24 mouse cellular contexts compared by ENCODE assay signal in genomic region chr2:44509101-44509500, GRCm38 (mm10).
A peak's percentile ranks its signal among the peaks of the same experiment; 100 is the strongest.
DNase-seq lines count a peak whose midpoint lies in the region; ATAC-seq lines count a peak whose summit lies in the region.
"Had no signal": no experiment of that assay in that cellular context is flagged by ENCODE, and none has a peak within 500 bp of the region (broad histone marks: within the 10 kb centered on the region; RNA-seq: fewer than 3 reads in every experiment).

No protein-coding gene starts in this region.

- no peak overlapping the region for H3K27ac ChIP-seq in heart, embryonic 11.5 days (ENCODE audit: low read depth, low read length)
- H3K27ac ChIP-seq: embryonic facial prominence, embryonic 13.5 days; forebrain, embryonic 12.5 days; hindbrain, embryonic 14.5 days; limb, embryonic 12.5 days; midbrain, embryonic 10.5 days; neural tube, embryonic 15.5 days had no signal

- H3K9me3 ChIP-seq in heart, embryonic 11.5 days (replicated peaks; ENCODE audit: control insufficient read depth, low read length), result no peaks in the 10 kb centered on the region
- H3K9me3 ChIP-seq: forebrain, embryonic 12.5 days; midbrain, embryonic 10.5 days; neural tube, embryonic 15.5 days had no signal

- H3K4me2 ChIP-seq in heart, embryonic 11.5 days, result no peak overlapping the region
- H3K4me2 ChIP-seq: embryonic facial prominence, embryonic 13.5 days; forebrain, embryonic 12.5 days; hindbrain, embryonic 14.5 days; limb, embryonic 12.5 days; liver, embryonic 11.5 days; neural tube, embryonic 15.5 days had no signal

- peak; percentile 36 to 42 for DNase-seq in cerebellum, postnatal 10 days
- peak; percentile 12 for DNase-seq in heart, adult 8-10 months (ENCODE audit: low spot score)
- peak; percentile 71 for DNase-seq in ovary, adult 18-20 months (ENCODE audit: low spot score)
- no peak for DNase-seq in ovary, postnatal 10 days (ENCODE audit: low spot score)
- no peak for DNase-seq in MN1 (ENCODE audit: low spot score)
- no peak for DNase-seq in lung, postnatal 14 days
- DNase-seq: embryo, embryonic 11 days; kidney, adult 8-10 months; kidney, postnatal 14 days; liver, postnatal 0 days; retina, postnatal 1 day; right cerebral cortex, postnatal 25 days; spleen, adult 18-20 months had no signal

- H3K9ac ChIP-seq in heart, embryonic 11.5 days (ENCODE audit: low read depth, low read length), result no peak overlapping the region
- H3K9ac ChIP-seq: embryonic facial prominence, embryonic 13.5 days; forebrain, embryonic 12.5 days; hindbrain, embryonic 14.5 days; limb, embryonic 12.5 days; liver, postnatal 0 days; neural tube, embryonic 15.5 days had no signal

- no peak for ATAC-seq in cerebellum, adult (ENCODE audit: insufficient number of reproducible peaks, low FRiP score, low TSS enrichment)
- no peak for ATAC-seq in heart, embryonic 11.5 days (replicated peaks; ENCODE audit: insufficient number of reproducible peaks, low FRiP score, low TSS enrichment)
- ATAC-seq: liver, postnatal 0 days; lung, postnatal 0 days had no signal

- 79% methylated on average over 4 of the region's 4 CpGs for whole genome bisulfite sequencing in heart, embryonic 11.5 days (ENCODE audit: insufficient replicate concordance)

- no peaks in the 10 kb centered on the region for H3K4me1 ChIP-seq in heart, embryonic 11.5 days (ENCODE audit: control insufficient read depth, insufficient read depth, low read length)
- H3K4me1 ChIP-seq: forebrain, embryonic 12.5 days; neural tube, embryonic 15.5 days had no signal

- H3K27me3 ChIP-seq in heart, embryonic 11.5 days (ENCODE audit: control insufficient read depth, insufficient read depth, low read length), result no peaks in the 10 kb centered on the region
- H3K27me3 ChIP-seq: embryonic facial prominence, embryonic 13.5 days; forebrain, embryonic 12.5 days; limb, embryonic 12.5 days; neural tube, embryonic 15.5 days had no signal

- no peak overlapping the region for H3K4me3 ChIP-seq in heart, embryonic 11.5 days (ENCODE audit: low read depth, low read length)
- H3K4me3 ChIP-seq: embryonic facial prominence, embryonic 13.5 days; erythroblast, embryonic 14.5 days; forebrain, embryonic 12.5 days; limb, embryonic 12.5 days; midbrain, embryonic 10.5 days; neural tube, embryonic 15.5 days had no signal

- no peaks in the 10 kb centered on the region for H3K36me3 ChIP-seq in heart, embryonic 11.5 days (ENCODE audit: control insufficient read depth, insufficient read depth, low read length)
- H3K36me3 ChIP-seq: embryonic facial prominence, embryonic 13.5 days; forebrain, embryonic 12.5 days; limb, embryonic 12.5 days; midbrain, embryonic 10.5 days; neural tube, embryonic 15.5 days had no signal

Comparison
In these comparisons a context has a peak if more than half of its experiments do, and no peak if none do; other contexts are left out.
1. DNase-seq: peak in cerebellum, postnatal 10 days (2 of 2), heart, adult 8-10 months (single experiment) and ovary, adult 18-20 months (single experiment); none in ovary, postnatal 10 days (single experiment), MN1 (single experiment) and lung, postnatal 14 days (single experiment).